25 mouse cellular contexts compared by ENCODE assay signal in the genomic region with DNA sequence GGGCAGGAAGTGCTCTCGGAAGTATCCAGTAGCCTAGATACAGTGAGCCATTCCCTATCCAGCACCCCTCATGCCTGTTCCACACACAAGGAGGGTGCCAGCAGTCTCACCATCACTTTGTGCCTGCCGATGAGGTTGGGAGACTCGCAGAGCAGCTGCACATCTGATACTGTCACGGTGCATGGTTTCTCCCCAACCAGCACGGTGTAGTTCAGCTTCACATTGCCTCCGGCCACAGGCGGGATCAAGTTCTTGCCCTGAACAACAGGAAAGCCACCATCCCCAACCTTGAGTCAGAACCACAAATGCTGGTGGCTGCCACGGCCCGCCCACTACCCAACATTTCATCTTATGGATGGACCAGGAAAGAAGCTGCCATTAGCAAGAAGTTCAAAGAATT.
"Had no signal": no experiment of that assay in that cellular context is flagged by ENCODE, and none has a peak within 500 bp of the region (broad histone marks: within the 10 kb centered on the region; RNA-seq: fewer than 3 reads in every experiment).

No protein-coding gene starts in this region.

- H3K36me3 ChIP-seq: intestine, embryonic 15.5 days; limb, embryonic 10.5 days; liver, embryonic 13.5 days; liver, embryonic 15.5 days had no signal

- ATAC-seq: hindbrain, embryonic 16.5 days; inflammation-experienced regulatory T-cells, adult 6 months; intestine, embryonic 15.5 days; intestine, postnatal 0 days had no signal

- H3K4me3 ChIP-seq: gastrocnemius, adult 2 months; heart, embryonic 10.5 days; heart, embryonic 12.5 days; hindbrain, embryonic 10.5 days; hindbrain, embryonic 12.5 days; intestine, embryonic 15.5 days; layer of hippocampus, adult 2 months; left cerebral cortex, adult 2 months; limb, embryonic 10.5 days; limb, embryonic 12.5 days; liver, embryonic 13.5 days; liver, embryonic 15.5 days had no signal

- H3K4me2 ChIP-seq: heart, embryonic 12.5 days; hindbrain, embryonic 12.5 days; hindbrain, embryonic 14.5 days; intestine, embryonic 15.5 days; limb, embryonic 12.5 days; liver, embryonic 11.5 days; liver, embryonic 13.5 days; liver, embryonic 15.5 days had no signal

- H3K9ac ChIP-seq: heart, embryonic 12.5 days; hindbrain, embryonic 12.5 days; hindbrain, embryonic 14.5 days; intestine, embryonic 15.5 days; limb, embryonic 12.5 days; liver, embryonic 13.5 days; liver, embryonic 15.5 days had no signal

- H3K9me3 ChIP-seq: heart, embryonic 10.5 days; heart, embryonic 12.5 days; hindbrain, embryonic 10.5 days; hindbrain, embryonic 12.5 days; intestine, embryonic 15.5 days; limb, embryonic 10.5 days; liver, embryonic 13.5 days; liver, embryonic 15.5 days had no signal

- H3K27ac ChIP-seq: gastrocnemius, adult 2 months; heart, embryonic 10.5 days; hindbrain, embryonic 10.5 days; hindbrain, embryonic 12.5 days; hindbrain, embryonic 14.5 days; intestine, embryonic 15.5 days; layer of hippocampus, adult 2 months; left cerebral cortex, adult 2 months; limb, embryonic 10.5 days; limb, embryonic 12.5 days; liver, embryonic 13.5 days; liver, embryonic 15.5 days had no signal

- H3K4me1 ChIP-seq: heart, embryonic 10.5 days; heart, embryonic 12.5 days; intestine, embryonic 15.5 days; liver, embryonic 13.5 days; liver, embryonic 15.5 days had no signal

- DNase-seq: gastrocnemius, adult 2 months; gastrocnemius, postnatal 10 days; gastrocnemius, postnatal 25 days; heart, adult 18-20 months; heart, postnatal 10 days; heart, postnatal 4 days; kidney, adult 9 months; kidney, postnatal 25 days; liver; liver, embryonic 13.5 days had no signal

- H3K27me3 ChIP-seq: heart, embryonic 12.5 days; hindbrain, embryonic 12.5 days; intestine, embryonic 15.5 days; limb, embryonic 12.5 days; liver, embryonic 13.5 days; liver, embryonic 15.5 days had no signal
